In the genomic region with DNA sequence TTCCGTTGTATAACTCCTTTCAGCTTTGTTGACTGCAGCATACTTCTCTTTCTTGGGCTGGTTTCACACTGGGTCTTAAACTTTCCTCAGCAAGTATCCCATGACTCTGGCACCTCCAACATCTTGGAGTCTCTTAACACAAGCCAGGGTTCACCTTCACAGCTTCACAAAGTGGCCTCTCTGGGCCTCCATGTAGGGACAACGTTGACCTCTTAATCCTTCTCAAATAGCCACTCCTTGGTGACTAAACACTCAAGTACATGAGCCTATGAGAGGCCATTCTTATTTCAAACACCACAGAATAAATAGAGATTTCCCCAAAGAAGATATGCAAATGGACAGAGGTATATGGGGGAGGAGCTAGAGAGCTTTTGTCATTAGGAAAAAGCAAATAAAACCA, we compare ENCODE assay signal across 16 mouse cellular contexts.
"Had no signal": no experiment of that assay in that cellular context is flagged by ENCODE, and none has a peak within 500 bp of the region (broad histone marks: within the 10 kb centered on the region; RNA-seq: fewer than 3 reads in every experiment).

No protein-coding gene starts in this region.

- H3K27ac ChIP-seq: liver, embryonic 13.5 days; liver, embryonic 15.5 days; lung, embryonic 15.5 days; macrophage; midbrain, embryonic 13.5 days; midbrain, embryonic 15.5 days; neural tube, embryonic 12.5 days had no signal

- ATAC-seq: liver, postnatal 0 days; midbrain, embryonic 13.5 days; midbrain, embryonic 15.5 days had no signal

- H3K4me1 ChIP-seq: liver, embryonic 13.5 days; liver, embryonic 15.5 days; lung, embryonic 15.5 days; midbrain, embryonic 13.5 days; midbrain, embryonic 15.5 days; neural tube, embryonic 12.5 days had no signal

- H3K36me3 ChIP-seq: liver, embryonic 13.5 days; liver, embryonic 15.5 days; lung, embryonic 15.5 days; midbrain, embryonic 13.5 days; midbrain, embryonic 15.5 days; neural tube, embryonic 12.5 days had no signal

- H3K4me2 ChIP-seq: liver, embryonic 11.5 days; liver, embryonic 13.5 days; liver, embryonic 15.5 days; lung, embryonic 15.5 days; midbrain, embryonic 11.5 days; midbrain, embryonic 13.5 days; midbrain, embryonic 15.5 days; neural tube, embryonic 12.5 days had no signal

- H3K27me3 ChIP-seq: liver, embryonic 13.5 days; liver, embryonic 15.5 days; lung, embryonic 15.5 days; megakaryocyte, embryonic 14.5 days; midbrain, embryonic 13.5 days; midbrain, embryonic 15.5 days; neural tube, embryonic 12.5 days had no signal

- H3K9me3 ChIP-seq: liver, embryonic 13.5 days; liver, embryonic 15.5 days; lung, embryonic 15.5 days; midbrain, embryonic 13.5 days; midbrain, embryonic 15.5 days; neural tube, embryonic 12.5 days had no signal

- DNase-seq: liver; liver, embryonic 13.5 days; liver, postnatal 0 days; right cerebral cortex, postnatal 14 days; thymus, adult 18-20 months; thymus, postnatal 14 days; thymus, postnatal 36 days had no signal

- H3K4me3 ChIP-seq: liver, embryonic 13.5 days; liver, embryonic 15.5 days; lung, embryonic 15.5 days; megakaryocyte, embryonic 14.5 days; midbrain, embryonic 13.5 days; midbrain, embryonic 15.5 days; neural tube, embryonic 12.5 days had no signal

- H3K9ac ChIP-seq: liver, embryonic 13.5 days; liver, embryonic 15.5 days; liver, postnatal 0 days; lung, embryonic 15.5 days; midbrain, embryonic 13.5 days; midbrain, embryonic 15.5 days; neural tube, embryonic 12.5 days had no signal
